Mouse (Mus musculus) cortical plate, adult 2 months (tissue): Measurements from ENCODE around the gene Msh2.

Experiments used
- CTCF ChIP-seq: fragments of 200-500 bp; IDR thresholded peaks from 2 replicates; pipeline ENCODE4 v1.5.1; 2011; ENCODE audit warnings: mild to moderate bottlenecking, control low read depth, low read length; ENCODE audit not compliant: insufficient read depth; ENCODE audit errors: extremely low read depth
- POLR2A ChIP-seq: fragments of 200-500 bp; IDR thresholded peaks from 2 replicates; pipeline ENCODE4 v1.6.1; 2011; ENCODE audit warnings: mild to moderate bottlenecking, low read length, control low read depth; ENCODE audit not compliant: insufficient read depth; ENCODE audit errors: extremely low read depth

- TF ChIP-seq POLR2A (no peak), CTCF (no peak)
These were observed 59.8 kb downstream of the Msh2 start for GRCm38 (mm10) chr17:87731962-87732361.
